Mouse (Mus musculus): ENCODE measurements around the gene Zcrb1. TPM values are rescaled to one million over a fixed set of nuclear protein-coding genes. Genes with fewer than 3 reads are reported as not detected.
"Not testable (repeated sequence)": the region's sequence is repeated elsewhere in the genome, so short reads cannot be mapped to it uniquely, and the experiment has no call there.

The Zcrb1 gene
- polyA plus RNA-seq, 1 experiment from 2014 or later, result 166 TPM

GRCm38 (mm10) chr15:93398699-93399540, 786 bp upstream of the Zcrb1 start:
- WGBS, result 1% methylated on average over 36 of the region's 36 CpGs

GRCm38 (mm10) chr15:93397269-93397668, 865 bp downstream of the Zcrb1 start:
- peak overlapping the region; percentile 73 for H3K4me2 ChIP-seq (ENCODE audit: low read depth, severe bottlenecking)
- 2% methylated on average over 11 of the region's 11 CpGs for WGBS
- H3K27me3 ChIP-seq (ENCODE audit: control insufficient read depth, insufficient read depth, low read length), result no peaks in the 10 kb centered on the region
- no peaks in the 10 kb centered on the region for H3K9me3 ChIP-seq (ENCODE audit: control insufficient read depth, low read length)
- peak overlapping the region; percentile 84 for H3K9ac ChIP-seq (ENCODE audit: low read length)
- H3K36me3 ChIP-seq (ENCODE audit: control insufficient read depth, insufficient read depth, low read length), result no peaks in the 10 kb centered on the region; the same call in 1 of the 2 replicates
- no peak for ATAC-seq (ENCODE audit: insufficient number of reproducible peaks, low FRiP score, low TSS enrichment, low read depth)
- peak overlapping the region; percentile 86 for H3K4me3 ChIP-seq (ENCODE audit: low read depth, low read length)
- H3K27ac ChIP-seq (replicated peaks; ENCODE audit: low read depth, low read length), result no peak overlapping the region
- H3K4me1 ChIP-seq (ENCODE audit: control insufficient read depth, insufficient read depth, low read length), result peaks cover 8% of the 10 kb centered on the region; the same call in 1 of the 2 replicates
- DNase-seq (ENCODE audit: low spot score), result no peak

More at GRCm38 (mm10) chr15:93398699-93399540, 786 bp upstream of the Zcrb1 start:
- Histone ChIP-seq H3K27ac (replicated peaks; ENCODE audit: low read depth, low read length) (peak overlapping the region; percentile 58; the same call in 1 of the 2 replicates), H3K36me3 (ENCODE audit: control insufficient read depth, insufficient read depth, low read length) (no peaks in the 10 kb centered on the region; the same call in 1 of the 2 replicates), H3K4me2 (ENCODE audit: low read depth, severe bottlenecking) (peak overlapping the region; percentile 73), H3K9ac (ENCODE audit: low read length) (peak overlapping the region; percentile 84), H3K4me1 (ENCODE audit: control insufficient read depth, insufficient read depth, low read length) (peaks cover 8% of the 10 kb centered on the region; the same call in 1 of the 2 replicates), H3K27me3 (ENCODE audit: control insufficient read depth, insufficient read depth, low read length) (no peaks in the 10 kb centered on the region), H3K9me3 (ENCODE audit: control insufficient read depth, low read length) (no peaks in the 10 kb centered on the region), H3K4me3 (ENCODE audit: low read depth, low read length) (peak overlapping the region; percentile 86)
- ATAC-seq (ENCODE audit: insufficient number of reproducible peaks, low FRiP score, low TSS enrichment, low read depth), result peak; percentile 64; the same call in 1 of the 2 replicates
- peak; percentile 36 for DNase-seq (ENCODE audit: low spot score)

- DNase-seq (ENCODE audit: low spot score) (no peak), ATAC-seq (ENCODE audit: insufficient number of reproducible peaks, low FRiP score, low TSS enrichment, low read depth) (no peak)
- Histone ChIP-seq H3K4me1 (ENCODE audit: control insufficient read depth, insufficient read depth, low read length) (no peaks in the 10 kb centered on the region), H3K9me3 (ENCODE audit: control insufficient read depth, low read length) (no peaks in the 10 kb centered on the region), H3K27me3 (ENCODE audit: control insufficient read depth, insufficient read depth, low read length) (no peaks in the 10 kb centered on the region), H3K9ac (ENCODE audit: low read length) (no peak overlapping the region), H3K4me3 (ENCODE audit: low read depth, low read length) (no peak overlapping the region), H3K36me3 (ENCODE audit: control insufficient read depth, insufficient read depth, low read length) (peaks cover 2% of the 10 kb centered on the region; the same call in 1 of the 2 replicates), H3K27ac (replicated peaks; ENCODE audit: low read depth, low read length) (no peak overlapping the region), H3K4me2 (ENCODE audit: low read depth, severe bottlenecking) (no peak overlapping the region)
- 53% methylated on average over 5 of the region's 5 CpGs for WGBS
These were observed 16.8 kb downstream of the Zcrb1 start for GRCm38 (mm10) chr15:93381337-93381736.

- Histone ChIP-seq H3K27me3 (ENCODE audit: control insufficient read depth, insufficient read depth, low read length) (no peaks in the 10 kb centered on the region), H3K9me3 (ENCODE audit: control insufficient read depth, low read length) (no peaks in the 10 kb centered on the region), H3K4me2 (ENCODE audit: low read depth, severe bottlenecking) (no peak overlapping the region), H3K4me1 (ENCODE audit: control insufficient read depth, insufficient read depth, low read length) (no peaks in the 10 kb centered on the region), H3K4me3 (ENCODE audit: low read depth, low read length) (no peak overlapping the region), H3K27ac (replicated peaks; ENCODE audit: low read depth, low read length) (no peak overlapping the region), H3K36me3 (ENCODE audit: control insufficient read depth, insufficient read depth, low read length) (no peaks in the 10 kb centered on the region), H3K9ac (ENCODE audit: low read length) (no peak overlapping the region)
- ATAC-seq (ENCODE audit: insufficient number of reproducible peaks, low FRiP score, low TSS enrichment, low read depth) (no peak), DNase-seq (ENCODE audit: low spot score) (no peak)
- WGBS, result 82% methylated on average over 3 of the region's 3 CpGs
These were observed 19.0 kb downstream of the Zcrb1 start for GRCm38 (mm10) chr15:93379177-93379576.

GRCm38 (mm10) chr15:93375696-93376095, 22.4 kb downstream of the Zcrb1 start:
- Histone ChIP-seq H3K27me3 (ENCODE audit: control insufficient read depth, insufficient read depth, low read length) (no peaks in the 10 kb centered on the region), H3K27ac (replicated peaks; ENCODE audit: low read depth, low read length) (no peak overlapping the region), H3K4me3 (ENCODE audit: low read depth, low read length) (no peak overlapping the region), H3K4me2 (ENCODE audit: low read depth, severe bottlenecking) (no peak overlapping the region), H3K36me3 (ENCODE audit: control insufficient read depth, insufficient read depth, low read length) (no peaks in the 10 kb centered on the region), H3K4me1 (ENCODE audit: control insufficient read depth, insufficient read depth, low read length) (no peaks in the 10 kb centered on the region), H3K9me3 (ENCODE audit: control insufficient read depth, low read length) (no peaks in the 10 kb centered on the region), H3K9ac (ENCODE audit: low read length) (no peak overlapping the region)
- WGBS, result 90% methylated on average over 5 of the region's 5 CpGs
- ATAC-seq (ENCODE audit: insufficient number of reproducible peaks, low FRiP score, low TSS enrichment, low read depth) (no peak), DNase-seq (ENCODE audit: low spot score) (no peak)

- H3K4me2 ChIP-seq (ENCODE audit: low read depth, severe bottlenecking); H3K27me3 ChIP-seq (ENCODE audit: control insufficient read depth, insufficient read depth, low read length); DNase-seq (ENCODE audit: low spot score); ATAC-seq (ENCODE audit: insufficient number of reproducible peaks, low FRiP score, low TSS enrichment, low read depth); H3K27ac ChIP-seq (replicated peaks; ENCODE audit: low read depth, low read length); H3K4me1 ChIP-seq (ENCODE audit: control insufficient read depth, insufficient read depth, low read length); H3K9ac ChIP-seq (ENCODE audit: low read length); H3K4me3 ChIP-seq (ENCODE audit: low read depth, low read length); H3K9me3 ChIP-seq (ENCODE audit: control insufficient read depth, low read length); H3K36me3 ChIP-seq (ENCODE audit: control insufficient read depth, insufficient read depth, low read length): not testable (repeated sequence)
These were observed 25.5 kb downstream of the Zcrb1 start for GRCm38 (mm10) chr15:93372525-93373119.

DNA sequence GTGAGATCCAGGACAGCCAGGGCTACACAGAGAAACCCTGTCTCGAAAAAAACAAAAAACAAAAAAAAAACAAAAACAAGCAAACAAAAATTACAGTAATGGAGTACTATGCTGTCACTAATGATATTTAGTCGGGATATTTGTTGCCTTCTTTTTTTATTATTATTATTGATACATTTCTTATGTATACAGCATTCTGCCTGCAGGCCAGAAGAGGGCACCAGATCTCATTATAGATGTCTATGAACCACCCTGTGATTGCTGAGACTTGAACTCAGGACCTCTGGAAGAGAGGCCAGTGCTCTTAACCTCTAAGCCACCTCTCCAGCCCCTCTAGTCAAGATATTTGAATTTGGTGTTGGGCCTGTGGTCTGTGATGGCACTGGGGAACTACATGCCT, 26.3 kb downstream of the Zcrb1 start:
- Histone ChIP-seq H3K9me3 (ENCODE audit: control insufficient read depth, low read length) (no peaks in the 10 kb centered on the region), H3K4me1 (ENCODE audit: control insufficient read depth, insufficient read depth, low read length) (no peaks in the 10 kb centered on the region), H3K27me3 (ENCODE audit: control insufficient read depth, insufficient read depth, low read length) (no peaks in the 10 kb centered on the region), H3K9ac (ENCODE audit: low read length) (no peak overlapping the region), H3K4me2 (ENCODE audit: low read depth, severe bottlenecking) (no peak overlapping the region), H3K27ac (replicated peaks; ENCODE audit: low read depth, low read length) (no peak overlapping the region), H3K36me3 (ENCODE audit: control insufficient read depth, insufficient read depth, low read length) (no peaks in the 10 kb centered on the region), H3K4me3 (ENCODE audit: low read depth, low read length) (no peak overlapping the region)
- DNase-seq (ENCODE audit: low spot score), result no peak
- no peak for ATAC-seq (ENCODE audit: insufficient number of reproducible peaks, low FRiP score, low TSS enrichment, low read depth)
- WGBS, result 95% methylated on average over 2 of the region's 2 CpGs

DNA sequence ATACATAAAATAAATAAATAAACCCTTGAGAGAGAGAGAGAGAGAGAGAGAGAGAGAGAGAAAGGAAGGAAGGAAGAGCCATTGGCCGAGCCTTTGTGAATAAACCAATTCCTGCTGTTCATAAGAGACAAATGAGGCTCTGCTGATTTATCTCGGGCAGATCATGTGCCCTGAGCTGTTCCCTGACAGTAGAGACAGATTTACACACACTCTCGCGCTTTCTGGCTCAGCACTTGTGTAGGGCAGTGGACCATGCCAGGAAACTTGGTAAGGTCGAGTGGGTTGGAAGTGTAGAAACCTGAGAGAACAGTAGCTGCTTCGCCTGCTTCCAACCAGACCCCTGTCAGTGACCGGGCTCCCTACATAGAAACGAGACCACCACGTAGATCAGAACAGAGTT, 29.6 kb downstream of the Zcrb1 start:
- no peaks in the 10 kb centered on the region for H3K36me3 ChIP-seq (ENCODE audit: control insufficient read depth, insufficient read depth, low read length)
- no peak overlapping the region for H3K4me2 ChIP-seq (ENCODE audit: low read depth, severe bottlenecking)
- H3K27me3 ChIP-seq (ENCODE audit: control insufficient read depth, insufficient read depth, low read length), result no peaks in the 10 kb centered on the region
- no peaks in the 10 kb centered on the region for H3K4me1 ChIP-seq (ENCODE audit: control insufficient read depth, insufficient read depth, low read length)
- no peak for DNase-seq (ENCODE audit: low spot score)
- H3K9me3 ChIP-seq (ENCODE audit: control insufficient read depth, low read length), result no peaks in the 10 kb centered on the region
- WGBS, result 53% methylated on average over 9 of the region's 9 CpGs
- no peak for ATAC-seq (ENCODE audit: insufficient number of reproducible peaks, low FRiP score, low TSS enrichment, low read depth)
- H3K9ac ChIP-seq (ENCODE audit: low read length), result no peak overlapping the region
- no peak overlapping the region for H3K27ac ChIP-seq (replicated peaks; ENCODE audit: low read depth, low read length)
- H3K4me3 ChIP-seq (ENCODE audit: low read depth, low read length), result no peak overlapping the region

All from limb, embryonic 11.5 days (tissue).